Mouse (Mus musculus) erythroid progenitor cell, adult 5-6 weeks (primary cell): ENCODE measurements around the gene Fam122a. TPM values are rescaled to one million over a fixed set of nuclear protein-coding genes. Genes with fewer than 3 reads are reported as not detected.

ENCODE experiments used
- ATAC-seq: replicated peaks from 2 replicates; pipeline ENCODE4 v1.8.0; 2016; ENCODE audit warnings: moderate number of reproducible peaks, mild to moderate bottlenecking, moderate TSS enrichment, inconsistent platforms; ENCODE audit not compliant: poor library complexity, low FRiP score, severe bottlenecking
- total RNA-seq, 2 experiments: library from RNA; stranded (forward) in 1 of 2; stranded (reverse) in 1 of 2; fragments of 150-400 nt in 1 of 2; fragments of 186-747, 209-891 nt in 1 of 2; gene quantifications; 2 replicates each; pipeline versions ENCODE4 v1.2.3 to v1.2.4; 2015 to 2017; ENCODE audit warnings: low replicate concordance in 2 of 2

Fam122a gene
- total RNA-seq, 2 experiments from 2014 or later, result 16.3 to 39.0 TPM

DNA sequence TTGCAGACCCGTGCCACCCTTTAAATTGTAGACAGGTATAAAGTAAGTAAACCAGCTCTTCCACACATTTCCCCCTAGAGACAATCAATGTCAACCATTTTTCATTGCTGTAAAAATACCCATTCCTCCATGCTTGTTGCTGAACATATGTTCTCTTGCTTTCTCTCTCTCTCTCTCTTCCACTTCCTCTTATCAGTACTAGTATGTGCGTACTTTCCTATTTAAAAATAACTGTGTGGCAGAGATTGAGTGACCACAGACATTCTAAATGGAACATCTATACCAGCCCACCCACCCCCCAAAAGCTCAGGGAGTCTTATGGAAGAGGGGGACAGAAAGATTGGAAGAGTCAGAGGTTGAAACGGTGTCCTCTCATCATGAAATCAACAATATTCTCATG, 32.8 kb downstream of the Fam122a start:
- ATAC-seq, result no peak

DNA sequence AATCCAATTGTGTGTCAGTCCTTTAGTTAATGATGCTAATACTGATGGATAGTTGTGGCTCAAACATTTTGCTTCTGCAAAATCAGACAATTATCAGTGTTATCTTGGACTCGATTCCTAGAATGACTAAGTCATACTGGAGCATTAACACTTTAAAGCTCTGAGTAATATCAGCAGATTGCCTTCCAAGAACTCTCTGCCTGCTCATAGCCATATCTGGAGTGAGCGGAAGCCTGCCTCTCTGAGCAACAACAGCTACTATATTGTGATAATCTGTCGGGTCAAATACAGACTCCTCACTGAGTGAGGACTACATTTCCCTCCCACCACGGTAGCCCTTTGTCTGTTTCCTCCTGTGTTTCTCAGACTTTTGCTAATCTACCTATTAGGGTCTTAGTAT, 37.4 kb downstream of the Fam122a start:
- ATAC-seq, result no peak

GRCm38 (mm10) chr19:24434291-24434690, 42.9 kb downstream of the Fam122a start:
- ATAC-seq, result no peak

- no peak for ATAC-seq
Measured at GRCm38 (mm10) chr19:24432447-24432846, 44.7 kb downstream of the Fam122a start.

DNA sequence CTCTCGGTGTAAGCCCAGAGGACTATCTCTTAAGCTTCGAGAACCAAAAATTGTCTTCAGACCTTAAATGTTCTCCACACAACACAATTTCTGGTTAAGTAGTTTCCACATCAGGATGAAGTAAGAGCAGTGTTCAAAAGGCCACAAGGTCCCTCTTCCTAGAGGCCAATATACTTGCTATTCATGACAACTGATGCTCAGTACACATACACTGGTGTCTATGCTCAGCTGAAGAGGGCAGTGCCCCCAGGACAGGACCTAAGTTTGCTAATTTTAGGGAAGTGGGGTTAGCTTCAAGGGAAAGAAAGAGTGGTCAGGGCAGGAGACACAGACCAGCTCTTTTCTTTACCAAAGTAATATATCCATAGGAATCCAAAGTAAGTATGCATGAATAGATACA, 45.8 kb downstream of the Fam122a start:
- ATAC-seq, result no peak

DNA sequence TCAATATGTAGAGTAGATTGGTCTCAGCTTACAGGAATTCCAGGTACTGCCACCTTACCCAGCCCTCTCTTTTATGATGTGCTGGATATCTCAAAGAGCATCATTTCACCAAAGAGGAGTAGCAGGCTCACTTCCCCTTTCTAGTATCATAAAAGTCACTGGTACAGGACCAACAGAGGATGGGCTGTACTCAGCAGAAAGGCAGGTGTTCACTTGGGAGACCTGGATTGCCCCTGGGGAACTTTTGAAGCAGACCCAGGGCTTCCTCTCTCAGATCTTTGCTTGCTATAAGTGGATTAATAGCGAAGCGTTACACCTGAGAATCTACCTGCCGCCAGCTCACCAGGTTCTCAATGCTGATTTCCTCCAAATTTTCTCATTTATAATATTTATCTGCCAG, 49.1 kb downstream of the Fam122a start:
- ATAC-seq, result no peak

GRCm38 (mm10) chr19:24427258-24427657, 49.9 kb downstream of the Fam122a start:
- no peak for ATAC-seq

DNA sequence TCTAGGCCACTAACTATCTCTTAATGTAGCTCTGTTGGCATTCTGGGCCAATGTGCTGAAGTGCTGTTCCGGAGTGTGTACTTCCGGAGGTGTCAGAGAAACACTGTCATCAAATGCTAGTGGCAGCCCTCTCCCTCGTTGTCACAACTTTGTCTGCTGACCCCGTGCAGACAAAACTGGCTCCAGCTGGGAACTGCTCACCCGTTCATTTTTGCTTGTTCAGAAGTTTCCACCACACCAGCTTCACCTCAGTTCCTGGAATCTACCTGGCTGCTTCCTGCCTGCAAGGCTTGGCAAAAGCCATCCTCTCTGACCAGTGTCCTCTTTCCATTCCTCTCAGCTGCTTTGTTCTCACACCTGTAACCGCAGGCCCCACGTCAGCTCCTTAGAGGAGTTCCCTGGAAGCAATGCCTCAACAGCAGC, 50.4 kb downstream of the Fam122a start:
- no peak for ATAC-seq

Other genes with a start within 250 kb of the Fam122a start
- 26.4 and 31.7 TPM in 2 replicates for gene Fxn, start 196.8 kb downstream of the Fam122a start, total RNA-seq (2015; ENCODE audit: low replicate concordance)
- gene Fxn, start 196.8 kb downstream of the Fam122a start, total RNA-seq (2017; ENCODE audit: low replicate concordance), result 20.0 and 25.9 TPM in 2 replicates
- gene Pip5k1b, start 78.5 kb upstream of the Fam122a start, total RNA-seq (2015; ENCODE audit: low replicate concordance), result 96.8 and 117 TPM in 2 replicates
- gene Pip5k1b, start 78.5 kb upstream of the Fam122a start, total RNA-seq (2017; ENCODE audit: low replicate concordance), result 70.0 and 92.0 TPM in 2 replicates
- not detected in 2 replicates for gene Tmem252, start 196.7 kb upstream of the Fam122a start, total RNA-seq (2015; ENCODE audit: low replicate concordance)
- not detected in 2 replicates for gene Tmem252, start 196.7 kb upstream of the Fam122a start, total RNA-seq (2017; ENCODE audit: low replicate concordance)